ENCODE assay signal across 11 mouse cellular contexts in the genomic region with DNA sequence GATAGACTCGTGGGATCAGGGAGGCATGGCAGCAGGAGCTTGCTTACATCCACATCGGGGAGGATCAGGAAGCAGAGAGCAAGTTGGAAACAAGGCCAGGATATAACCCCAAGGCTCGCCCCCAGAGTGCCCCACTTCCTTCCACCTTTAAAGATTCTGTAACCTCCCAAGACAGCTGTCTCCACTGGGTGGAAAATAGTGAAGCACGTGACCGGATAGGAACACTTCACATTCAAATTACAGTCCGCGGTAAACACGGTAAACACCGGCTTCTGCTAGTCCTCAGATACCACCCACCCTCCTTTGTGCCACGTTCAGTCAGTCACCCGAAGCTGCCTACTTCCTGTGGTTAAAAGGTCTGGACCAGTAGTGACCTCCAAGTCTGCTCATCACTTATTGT.
DNase-seq lines count a peak whose midpoint lies in the region; ATAC-seq and TF ChIP-seq lines count a peak whose summit lies in the region.
"Had no signal": no experiment of that assay in that cellular context is flagged by ENCODE, and none has a peak within 500 bp of the region (broad histone marks: within the 10 kb centered on the region; RNA-seq: fewer than 3 reads in every experiment).

No protein-coding gene starts in this region.

- peaks cover 10% of the 10 kb centered on the region; the same call in 1 of the 2 replicates for H3K4me1 ChIP-seq in spleen, adult 2 months (ENCODE audit: control insufficient read depth, insufficient read depth, insufficient read length)
- no peaks in the 10 kb centered on the region for H3K4me1 ChIP-seq in forebrain, postnatal 0 days (ENCODE audit: insufficient read depth)
- H3K4me1 ChIP-seq: limb, embryonic 15.5 days had no signal

- no peak overlapping the region for H3K4me3 ChIP-seq in spleen, adult 2 months (ENCODE audit: extremely low read depth, insufficient read depth, insufficient read length)
- H3K4me3 ChIP-seq in forebrain, postnatal 0 days (ENCODE audit: low read depth, low read length), result no peak overlapping the region
- H3K4me3 ChIP-seq: limb, embryonic 15.5 days; myocyte had no signal

- H3K4me2 ChIP-seq in forebrain, postnatal 0 days (ENCODE audit: low read depth), result no peak overlapping the region
- H3K4me2 ChIP-seq: limb, embryonic 15.5 days had no signal

- no peaks in the 10 kb centered on the region for H3K27me3 ChIP-seq in spleen, adult 2 months (ENCODE audit: control insufficient read depth, insufficient read depth, low read length)
- H3K27me3 ChIP-seq in forebrain, postnatal 0 days (ENCODE audit: insufficient read depth, low read length), result no peaks in the 10 kb centered on the region
- H3K27me3 ChIP-seq: limb, embryonic 15.5 days had no signal

- intact Hi-C loops in heart, postnatal 14 days (cut with DNase I), result no loop called here
- intact Hi-C loops in left cerebral cortex, postnatal 25 days (cut with DNase I), result no loop called here

- no peak for TF ChIP-seq POLR2A in spleen, adult 2 months (IDR thresholded peaks at IDR 0.05; ENCODE audit: low read depth, low read length)

- H3K27ac ChIP-seq in spleen, adult 2 months (ENCODE audit: insufficient read depth, low read length), result peak overlapping the region; percentile 14; the same call in 1 of the 2 replicates
- no peak overlapping the region for H3K27ac ChIP-seq in forebrain, postnatal 0 days (ENCODE audit: low read depth, low read length)
- H3K27ac ChIP-seq: limb, embryonic 15.5 days had no signal

- ATAC-seq in CD4-positive, CD25-positive, alpha-beta regulatory T cell, adult 4 months, result peak; percentile 62
- peak; percentile 70 to 82 for ATAC-seq in hematopoietic stem cell, adult 5-6 weeks (replicated peaks in 1 of 2; ENCODE audit: insufficient read depth in 1 of 2, low FRiP score in 2 of 2, low TSS enrichment in 1 of 2, low read depth in 1 of 2, poor library complexity in 2 of 2, severe bottlenecking in 2 of 2)
- ATAC-seq in forebrain, postnatal 0 days, result no peak
- ATAC-seq: forebrain, embryonic 16.5 days had no signal

- WGBS in spleen, adult 2 months, result 11% methylated on average over 11 of the region's 11 CpGs
- WGBS in forebrain, postnatal 0 days, result 83% methylated on average over 11 of the region's 11 CpGs

- no peaks in the 10 kb centered on the region for H3K9me3 ChIP-seq in forebrain, postnatal 0 days (ENCODE audit: low read length)
- H3K9me3 ChIP-seq: limb, embryonic 15.5 days had no signal

- H3K9ac ChIP-seq in forebrain, postnatal 0 days, result no peak overlapping the region
- H3K9ac ChIP-seq: limb, embryonic 15.5 days had no signal

- no peaks in the 10 kb centered on the region for H3K36me3 ChIP-seq in spleen, adult 2 months (ENCODE audit: control insufficient read depth, insufficient read depth, low read length)
- no peaks in the 10 kb centered on the region for H3K36me3 ChIP-seq in forebrain, postnatal 0 days (ENCODE audit: insufficient read depth)
- H3K36me3 ChIP-seq: limb, embryonic 15.5 days had no signal

- DNase-seq in heart, adult 9 months (ENCODE audit: low spot score in 2 of 2), result peak; percentile 2 to 10
- no peak for DNase-seq in heart, postnatal 14 days
- peak; percentile 58 to 61 for DNase-seq in spleen, adult 2 months (ENCODE audit: low read depth in 1 of 2, low spot score in 2 of 2)
- no peak for DNase-seq in frontal cortex, postnatal 14 days (ENCODE audit: low spot score in 2 of 2)
- no peak for DNase-seq in left cerebral cortex, postnatal 25 days (ENCODE audit: low spot score in 2 of 2)
- DNase-seq in forebrain, postnatal 0 days, result no peak

- TF ChIP-seq CTCF in spleen, adult 2 months (IDR thresholded peaks at IDR 0.05; ENCODE audit: extremely low read depth, insufficient read depth, insufficient read length, insufficient replicate concordance), result no peak
- no peak for TF ChIP-seq CTCF in forebrain, postnatal 0 days (IDR thresholded peaks at IDR 0.05; ENCODE audit: low read depth)

Comparison
In these comparisons a context has a peak if more than half of its experiments do, and no peak if none do; other contexts are left out.
1. DNase-seq: peak in heart, adult 9 months (2 of 2) and spleen, adult 2 months (2 of 2); none in heart, postnatal 14 days (0 of 2), frontal cortex, postnatal 14 days (0 of 2), left cerebral cortex, postnatal 25 days (0 of 2) and forebrain, postnatal 0 days (single experiment).